Mouse (Mus musculus) left cerebral cortex, postnatal 10 days (tissue): ENCODE data around the gene Pdss2. TPM values are rescaled to one million over a fixed set of nuclear protein-coding genes. Genes with fewer than 3 reads are reported as not detected.
"Not testable (repeated sequence)": the region's sequence is repeated elsewhere in the genome, so short reads cannot be mapped to it uniquely, and the experiment has no call there.

Source experiments
- DNase-seq, 2 experiments: peaks; one replicate each; pipeline ENCODE4 v3.0.0; 2021 to 2022; ENCODE audit warnings: low spot score in 2 of 2, mixed read lengths in 1 of 2; ENCODE audit errors: extremely low spot score in 1 of 2
- intact Hi-C: fragments of 180-260 bp; cut with DNase I; formaldehyde crosslinking; loops from one replicate; pipeline ENCODE4 v1.15.1; 2025
- total RNA-seq, 2 experiments: library from RNA; stranded (reverse); gene quantifications; 2 replicates each; pipeline ENCODE4 v1.2.3; 2021

Pdss2 gene
- total RNA-seq, 2 experiments from 2014 or later: 20.2 to 20.4 TPM

GRCm38 (mm10) chr10:43406107-43406506 is 184.8 kb downstream of the Pdss2 start:
- no peak for DNase-seq
- intact Hi-C loops: no loop called here

- no peak for DNase-seq
- intact Hi-C loops: no loop called here
Measured at GRCm38 (mm10) chr10:43406885-43407284, 185.6 kb downstream of the Pdss2 start.

- DNase-seq: no peak
- intact Hi-C loops: no loop called here
Measured at GRCm38 (mm10) chr10:43409506-43410230, 188.4 kb downstream of the Pdss2 start.

- DNase-seq, intact Hi-C loops: not testable (repeated sequence)
Measured at GRCm38 (mm10) chr10:43411164-43411563, 189.9 kb downstream of the Pdss2 start.

GRCm38 (mm10) chr10:43417346-43417745 is 196.1 kb downstream of the Pdss2 start:
- intact Hi-C loops: no loop called here
- no peak for DNase-seq

GRCm38 (mm10) chr10:43420660-43421413 is 199.6 kb downstream of the Pdss2 start:
- intact Hi-C loops: loop anchor here (2.0 kb wide), 1 partner anchor 58 kb away; the partner anchor contains the start of gene Bend3
- DNase-seq: peak; percentile 27 to 34

GRCm38 (mm10) chr10:43422061-43422770 is 200.9 kb downstream of the Pdss2 start:
- DNase-seq: no peak
- intact Hi-C loops: no loop called here

GRCm38 (mm10) chr10:43424545-43424944 is 203.3 kb downstream of the Pdss2 start:
- no peak for DNase-seq
- intact Hi-C loops: no loop called here

- intact Hi-C loops: no loop called here
- no peak for DNase-seq
Measured at GRCm38 (mm10) chr10:43430606-43431005, 209.3 kb downstream of the Pdss2 start.

- DNase-seq: no peak
- intact Hi-C loops: no loop called here
Measured at GRCm38 (mm10) chr10:43434326-43434725, 213.0 kb downstream of the Pdss2 start.

GRCm38 (mm10) chr10:43435757-43436156 is 214.5 kb downstream of the Pdss2 start:
- intact Hi-C loops: no loop called here

GRCm38 (mm10) chr10:43439492-43439941 is 218.2 kb downstream of the Pdss2 start:
- DNase-seq: no peak
- intact Hi-C loops: no loop called here

More at GRCm38 (mm10) chr10:43435757-43436156, 214.5 kb downstream of the Pdss2 start:
- no peak for DNase-seq

- intact Hi-C loops: loop anchor here (5.0 kb wide), 1 partner anchor 38 kb away; no protein-coding TSS in a partner anchor
- no peak for DNase-seq
Measured at GRCm38 (mm10) chr10:43440050-43440449, 218.8 kb downstream of the Pdss2 start.

GRCm38 (mm10) chr10:43440981-43441740 is 219.9 kb downstream of the Pdss2 start:
- no peak for DNase-seq

GRCm38 (mm10) chr10:43448656-43449055 is 227.4 kb downstream of the Pdss2 start:
- intact Hi-C loops: no loop called here
- DNase-seq: no peak

More at GRCm38 (mm10) chr10:43440981-43441740, 219.9 kb downstream of the Pdss2 start:
- intact Hi-C loops: loop anchor here (5.0 kb wide), 1 partner anchor 39 kb away; no protein-coding TSS in a partner anchor

GRCm38 (mm10) chr10:43451848-43452662 is 230.8 kb downstream of the Pdss2 start:
- intact Hi-C loops: no loop called here
- DNase-seq: peak; percentile 70 to 84

- intact Hi-C loops: no loop called here
- no peak for DNase-seq
Measured at GRCm38 (mm10) chr10:43452663-43452996, 231.3 kb downstream of the Pdss2 start.

GRCm38 (mm10) chr10:43454219-43454618 is 232.9 kb downstream of the Pdss2 start:
- no peak for DNase-seq

More at GRCm38 (mm10) chr10:43454219-43454618, 232.9 kb downstream of the Pdss2 start:
- intact Hi-C loops: no loop called here
